Mouse (Mus musculus): ENCODE results near the gene Calb2. TPM values are rescaled to one million over a fixed set of nuclear protein-coding genes. Genes with fewer than 3 reads are reported as not detected.

The Calb2 gene
- polyA plus RNA-seq, 1 experiment from 2014 or later = 144 TPM

GRCm38 (mm10) chr8:110140770-110141169 is 27.2 kb downstream of the Calb2 start:
- Histone ChIP-seq H3K4me2 (ENCODE audit: low read length) (no peak overlapping the region), H3K27ac (ENCODE audit: low read depth, low read length) (no peak overlapping the region), H3K27me3 (replicated peaks; ENCODE audit: control insufficient read depth, insufficient read depth, low read length) (no peaks in the 10 kb centered on the region), H3K4me1 (ENCODE audit: control insufficient read depth, insufficient read depth, low read depth, low read length) (no peaks in the 10 kb centered on the region), H3K36me3 (ENCODE audit: control insufficient read depth, insufficient read depth, low read length) (no peaks in the 10 kb centered on the region), H3K4me3 (ENCODE audit: low read length) (no peak overlapping the region), H3K9ac (ENCODE audit: low read depth, low read length) (no peak overlapping the region), H3K9me3 (ENCODE audit: control insufficient read depth, low read length) (no peaks in the 10 kb centered on the region)
- WGBS = 68% methylated on average over 4 of the region's 4 CpGs
- ATAC-seq = no peak

- no peak for ATAC-seq
- no peaks in the 10 kb centered on the region for H3K27me3 ChIP-seq (replicated peaks; ENCODE audit: control insufficient read depth, insufficient read depth, low read length)
- no peaks in the 10 kb centered on the region for H3K36me3 ChIP-seq (ENCODE audit: control insufficient read depth, insufficient read depth, low read length)
- no peak overlapping the region for H3K4me3 ChIP-seq (ENCODE audit: low read length)
- 69% methylated on average over 3 of the region's 3 CpGs for WGBS
- no peaks in the 10 kb centered on the region for H3K9me3 ChIP-seq (ENCODE audit: control insufficient read depth, low read length)
- no peak overlapping the region for H3K4me2 ChIP-seq (ENCODE audit: low read length)
- no peak overlapping the region for H3K27ac ChIP-seq (ENCODE audit: low read depth, low read length)
- H3K4me1 ChIP-seq (ENCODE audit: control insufficient read depth, insufficient read depth, low read depth, low read length) = no peaks in the 10 kb centered on the region
- no peak overlapping the region for H3K9ac ChIP-seq (ENCODE audit: low read depth, low read length)
These were observed 27.9 kb downstream of the Calb2 start for GRCm38 (mm10) chr8:110140156-110140555.

- Histone ChIP-seq H3K27ac (ENCODE audit: low read depth, low read length) (no peak overlapping the region), H3K4me1 (ENCODE audit: control insufficient read depth, insufficient read depth, low read depth, low read length) (no peaks in the 10 kb centered on the region), H3K36me3 (ENCODE audit: control insufficient read depth, insufficient read depth, low read length) (no peaks in the 10 kb centered on the region), H3K4me3 (ENCODE audit: low read length) (no peak overlapping the region), H3K9me3 (ENCODE audit: control insufficient read depth, low read length) (no peaks in the 10 kb centered on the region), H3K9ac (ENCODE audit: low read depth, low read length) (no peak overlapping the region), H3K4me2 (ENCODE audit: low read length) (no peak overlapping the region), H3K27me3 (replicated peaks; ENCODE audit: control insufficient read depth, insufficient read depth, low read length) (no peaks in the 10 kb centered on the region)
- ATAC-seq = no peak
- WGBS = 50% methylated on average over 7 of the region's 7 CpGs
These were observed 32.5 kb downstream of the Calb2 start for GRCm38 (mm10) chr8:110135515-110135914.

GRCm38 (mm10) chr8:110134236-110134635 is 33.8 kb downstream of the Calb2 start:
- Histone ChIP-seq H3K4me2 (ENCODE audit: low read length) (no peak overlapping the region), H3K9me3 (ENCODE audit: control insufficient read depth, low read length) (no peaks in the 10 kb centered on the region), H3K4me1 (ENCODE audit: control insufficient read depth, insufficient read depth, low read depth, low read length) (no peaks in the 10 kb centered on the region), H3K4me3 (ENCODE audit: low read length) (no peak overlapping the region), H3K27me3 (replicated peaks; ENCODE audit: control insufficient read depth, insufficient read depth, low read length) (no peaks in the 10 kb centered on the region), H3K36me3 (ENCODE audit: control insufficient read depth, insufficient read depth, low read length) (no peaks in the 10 kb centered on the region), H3K27ac (ENCODE audit: low read depth, low read length) (no peak overlapping the region), H3K9ac (ENCODE audit: low read depth, low read length) (no peak overlapping the region)
- WGBS = 84% methylated on average over 8 of the region's 8 CpGs
- no peak for ATAC-seq

- 23% methylated on average over 13 of the region's 13 CpGs for WGBS
- Histone ChIP-seq H3K9me3 (ENCODE audit: control insufficient read depth, low read length) (no peaks in the 10 kb centered on the region), H3K27me3 (replicated peaks; ENCODE audit: control insufficient read depth, insufficient read depth, low read length) (no peaks in the 10 kb centered on the region), H3K36me3 (ENCODE audit: control insufficient read depth, insufficient read depth, low read length) (no peaks in the 10 kb centered on the region), H3K4me3 (ENCODE audit: low read length) (no peak overlapping the region), H3K4me1 (ENCODE audit: control insufficient read depth, insufficient read depth, low read depth, low read length) (no peaks in the 10 kb centered on the region), H3K4me2 (ENCODE audit: low read length) (peak overlapping the region; percentile 45), H3K27ac (ENCODE audit: low read depth, low read length) (no peak overlapping the region), H3K9ac (ENCODE audit: low read depth, low read length) (no peak overlapping the region)
- peak; percentile 52; the same call in 1 of the 2 replicates for ATAC-seq
These were observed 37.5 kb downstream of the Calb2 start for GRCm38 (mm10) chr8:110130537-110130936.

- Histone ChIP-seq H3K9me3 (ENCODE audit: control insufficient read depth, low read length) (no peaks in the 10 kb centered on the region), H3K27ac (ENCODE audit: low read depth, low read length) (no peak overlapping the region), H3K4me3 (ENCODE audit: low read length) (no peak overlapping the region), H3K9ac (ENCODE audit: low read depth, low read length) (no peak overlapping the region), H3K36me3 (ENCODE audit: control insufficient read depth, insufficient read depth, low read length) (no peaks in the 10 kb centered on the region), H3K4me1 (ENCODE audit: control insufficient read depth, insufficient read depth, low read depth, low read length) (no peaks in the 10 kb centered on the region), H3K27me3 (replicated peaks; ENCODE audit: control insufficient read depth, insufficient read depth, low read length) (no peaks in the 10 kb centered on the region), H3K4me2 (ENCODE audit: low read length) (no peak overlapping the region)
- 51% methylated on average over 6 of the region's 6 CpGs for WGBS
- ATAC-seq = no peak
These were observed 48.3 kb downstream of the Calb2 start for GRCm38 (mm10) chr8:110119715-110120114.

GRCm38 (mm10) chr8:110102653-110103052 is 65.4 kb downstream of the Calb2 start, which contains the start of gene Gm17720:
Gene Gm17720 (minus strand): TSS chr8:110102753.
- H3K4me1 ChIP-seq (ENCODE audit: control insufficient read depth, insufficient read depth, low read depth, low read length) = no peaks in the 10 kb centered on the region
- no peaks in the 10 kb centered on the region for H3K9me3 ChIP-seq (ENCODE audit: control insufficient read depth, low read length)
- H3K36me3 ChIP-seq (ENCODE audit: control insufficient read depth, insufficient read depth, low read length) = no peaks in the 10 kb centered on the region
- H3K27me3 ChIP-seq (replicated peaks; ENCODE audit: control insufficient read depth, insufficient read depth, low read length) = no peaks in the 10 kb centered on the region
- H3K27ac ChIP-seq (ENCODE audit: low read depth, low read length) = no peak within 1 kb of the TSS
- H3K9ac ChIP-seq (ENCODE audit: low read depth, low read length) = no peak within 1 kb of the TSS
- H3K4me3 ChIP-seq (ENCODE audit: low read length) = no peak within 1 kb of the TSS
- no peak within 1 kb of the TSS for H3K4me2 ChIP-seq (ENCODE audit: low read length)
- WGBS = 91% methylated on average over 3 of the region's 3 CpGs
- no peak for ATAC-seq

GRCm38 (mm10) chr8:110101676-110102075 is 66.3 kb downstream of the Calb2 start:
- H3K4me1 ChIP-seq (ENCODE audit: control insufficient read depth, insufficient read depth, low read depth, low read length) = no peaks in the 10 kb centered on the region
- ATAC-seq = no peak
- no peak overlapping the region for H3K27ac ChIP-seq (ENCODE audit: low read depth, low read length)
- H3K9me3 ChIP-seq (ENCODE audit: control insufficient read depth, low read length) = no peaks in the 10 kb centered on the region
- H3K36me3 ChIP-seq (ENCODE audit: control insufficient read depth, insufficient read depth, low read length) = no peaks in the 10 kb centered on the region
- no peak overlapping the region for H3K4me2 ChIP-seq (ENCODE audit: low read length)
- H3K4me3 ChIP-seq (ENCODE audit: low read length) = no peak overlapping the region
- 87% methylated on average over 15 of the region's 15 CpGs for WGBS
- H3K27me3 ChIP-seq (replicated peaks; ENCODE audit: control insufficient read depth, insufficient read depth, low read length) = no peaks in the 10 kb centered on the region
- H3K9ac ChIP-seq (ENCODE audit: low read depth, low read length) = no peak overlapping the region

- no peaks in the 10 kb centered on the region for H3K27me3 ChIP-seq (replicated peaks; ENCODE audit: control insufficient read depth, insufficient read depth, low read length)
- no peak within 1 kb of the TSS for H3K4me2 ChIP-seq (ENCODE audit: low read length)
- H3K27ac ChIP-seq (ENCODE audit: low read depth, low read length) = no peak within 1 kb of the TSS
- no peaks in the 10 kb centered on the region for H3K4me1 ChIP-seq (ENCODE audit: control insufficient read depth, insufficient read depth, low read depth, low read length)
- no peak within 1 kb of the TSS for H3K4me3 ChIP-seq (ENCODE audit: low read length)
- no peaks in the 10 kb centered on the region for H3K36me3 ChIP-seq (ENCODE audit: control insufficient read depth, insufficient read depth, low read length)
- ATAC-seq = no peak
- H3K9ac ChIP-seq (ENCODE audit: low read depth, low read length) = no peak within 1 kb of the TSS
- no peaks in the 10 kb centered on the region for H3K9me3 ChIP-seq (ENCODE audit: control insufficient read depth, low read length)
- WGBS = 87% methylated on average over 12 of the region's 12 CpGs
These were observed 67.1 kb downstream of the Calb2 start, which contains the start of gene Gm21964 for GRCm38 (mm10) chr8:110100907-110101306. Gene Gm21964 (plus strand): TSS chr8:110101207.

GRCm38 (mm10) chr8:110091869-110092268 is 76.1 kb downstream of the Calb2 start:
- Histone ChIP-seq H3K9ac (ENCODE audit: low read depth, low read length) (no peak overlapping the region), H3K4me2 (ENCODE audit: low read length) (no peak overlapping the region), H3K36me3 (ENCODE audit: control insufficient read depth, insufficient read depth, low read length) (peaks cover 31% of the 10 kb centered on the region), H3K27ac (ENCODE audit: low read depth, low read length) (no peak overlapping the region), H3K9me3 (ENCODE audit: control insufficient read depth, low read length) (peaks cover 15% of the 10 kb centered on the region), H3K4me3 (ENCODE audit: low read length) (no peak overlapping the region), H3K27me3 (replicated peaks; ENCODE audit: control insufficient read depth, insufficient read depth, low read length) (no peaks in the 10 kb centered on the region), H3K4me1 (ENCODE audit: control insufficient read depth, insufficient read depth, low read depth, low read length) (no peaks in the 10 kb centered on the region; the same call in 1 of the 2 replicates)
- ATAC-seq = peak; percentile 69; the same call in 1 of the 2 replicates
- 53% methylated on average over 1 of the region's 1 CpGs for WGBS

All from hindbrain, embryonic 16.5 days (tissue).